Mouse (Mus musculus) spleen, postnatal 10 days (tissue): Measurements from ENCODE around the gene Fcgrt.
"Not testable (repeated sequence)": the region's sequence is repeated elsewhere in the genome, so short reads cannot be mapped to it uniquely, and the experiment has no call there.

ENCODE experiments used
- DNase-seq, 2 experiments: peaks; one replicate each; pipeline ENCODE4 v3.0.0; 2021 to 2022; ENCODE audit warnings: low spot score in 2 of 2

Fcgrt gene

GRCm38 (mm10) chr7:45110089-45110488, 6.4 kb upstream of the Fcgrt start:
- DNase-seq: not testable (repeated sequence)

DNA sequence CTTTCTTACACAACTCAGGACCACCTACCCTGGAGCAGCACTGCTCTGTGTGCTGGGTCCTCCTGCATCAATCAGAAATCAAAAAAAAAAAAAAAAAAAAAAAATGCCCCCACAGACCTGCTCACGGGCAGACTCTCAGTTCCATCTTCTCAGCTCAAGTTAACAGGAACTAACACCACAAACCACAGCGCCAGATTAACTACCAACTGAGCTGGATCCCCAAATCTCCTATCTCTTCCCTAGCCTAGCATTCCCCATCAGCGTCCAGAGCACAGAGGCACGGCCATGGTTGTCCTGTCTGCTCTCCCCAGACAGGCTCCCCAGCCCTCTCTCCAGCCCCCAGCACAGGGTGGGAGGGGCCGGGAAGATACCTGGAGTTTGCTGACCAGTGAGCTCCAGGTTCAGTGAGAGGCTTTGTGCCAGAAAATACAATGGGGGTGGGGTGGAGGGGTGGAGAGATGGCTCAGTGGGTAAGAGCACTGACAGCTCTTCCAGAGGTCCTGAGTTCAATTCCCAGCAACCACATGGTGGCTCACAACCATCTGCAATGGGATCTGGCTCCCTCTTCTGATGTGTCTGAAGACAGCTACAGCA, 3.5 kb upstream of the Fcgrt start:
- no peak for DNase-seq

DNA sequence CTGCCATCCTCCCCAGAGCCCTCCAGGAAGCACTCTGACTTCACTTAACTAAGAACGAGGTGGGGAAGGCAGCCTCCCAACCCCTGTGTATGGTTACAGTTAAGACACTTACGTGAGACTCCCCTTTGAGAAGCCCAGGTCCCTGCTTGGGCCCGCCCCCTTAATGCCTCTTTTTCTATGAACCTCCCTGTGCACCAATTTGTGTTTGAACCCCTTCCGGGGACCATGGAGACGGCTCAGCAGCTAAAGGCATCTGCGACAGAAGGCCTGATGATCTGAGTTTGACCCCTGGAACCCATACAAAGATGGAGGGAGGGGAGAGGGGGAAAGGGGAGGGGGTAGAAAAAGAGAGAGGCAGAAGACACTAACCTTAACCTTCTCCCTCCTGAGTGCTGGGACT, 2.8 kb upstream of the Fcgrt start:
- DNase-seq: no peak

- no peak for DNase-seq
These were observed 1.8 kb upstream of the Fcgrt start for GRCm38 (mm10) chr7:45105491-45105890.

GRCm38 (mm10) chr7:45104941-45105340, 1.3 kb upstream of the Fcgrt start:
- DNase-seq: no peak

DNA sequence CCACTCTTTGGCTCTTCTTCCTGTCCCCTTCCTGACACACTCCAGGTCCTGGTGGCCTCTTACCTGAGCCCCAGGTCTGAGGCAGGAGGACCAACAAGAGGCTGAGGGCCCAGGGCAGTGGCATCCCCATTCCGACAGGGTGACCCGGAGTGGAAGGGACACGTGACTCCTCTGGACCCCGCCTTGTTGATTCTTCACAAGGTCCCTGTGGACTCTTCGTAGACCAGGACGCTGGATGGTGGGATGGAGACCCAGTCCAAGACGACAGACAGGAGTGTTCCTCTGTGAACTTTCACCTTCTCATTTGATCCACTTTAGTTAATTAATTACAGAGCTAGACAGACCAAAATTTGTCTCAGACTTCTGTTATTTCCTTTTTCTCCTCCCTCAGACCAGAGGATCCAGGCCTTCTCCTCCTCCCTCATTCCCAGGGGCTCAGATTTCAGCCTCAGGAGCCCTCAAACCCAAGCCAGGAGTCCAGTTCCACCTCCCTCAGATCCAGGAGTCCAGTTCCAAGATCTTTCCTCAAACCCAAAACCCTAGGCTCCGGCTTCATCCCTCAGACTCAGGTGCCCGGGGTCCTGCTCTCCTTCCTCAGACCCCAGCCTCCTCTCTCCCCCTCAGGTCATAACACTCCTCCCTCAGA, 588 bp downstream of the Fcgrt start:
- no peak for DNase-seq

DNA sequence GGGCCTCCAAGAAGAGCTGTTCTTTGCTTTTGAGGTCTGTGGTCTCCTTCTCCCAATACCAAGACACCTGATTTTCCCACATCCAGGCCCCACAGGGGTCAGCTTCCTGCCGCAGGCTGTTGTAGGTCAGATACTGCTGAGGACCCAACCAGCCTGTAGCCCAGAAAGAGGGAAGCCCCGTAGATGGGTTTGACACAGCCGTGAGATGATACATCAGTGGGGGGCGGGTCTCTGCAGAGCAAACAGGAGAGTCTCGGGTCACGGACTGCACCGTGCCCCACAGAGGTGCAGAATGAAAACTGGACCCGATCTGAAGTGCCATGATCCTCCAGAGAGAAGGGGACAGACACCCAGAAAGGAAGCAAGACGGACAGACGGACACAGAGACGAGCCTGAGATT, 1.2 kb downstream of the Fcgrt start:
- DNase-seq: no peak

DNA sequence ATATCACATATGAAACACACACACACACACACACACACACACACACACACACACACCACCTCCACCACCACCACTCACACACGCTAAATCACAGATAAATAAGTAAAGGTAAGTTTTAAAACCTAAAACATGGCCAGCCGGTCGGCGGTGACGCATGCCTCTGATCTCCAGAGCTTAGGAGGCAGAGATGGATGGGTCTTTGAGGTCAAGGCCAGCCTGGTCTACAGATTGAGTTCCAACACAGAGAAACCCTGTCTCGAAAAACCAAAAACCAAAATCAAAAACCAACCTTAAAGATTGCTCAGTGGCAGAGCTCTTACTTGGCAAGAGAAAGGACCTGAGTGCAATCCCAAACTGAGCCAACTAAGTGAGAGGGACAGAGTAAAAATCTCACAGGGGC, 3.6 kb downstream of the Fcgrt start:
- DNase-seq: no peak

- DNase-seq: peak in 1 of 2 experiments; percentile 60
These were observed 5.0 kb downstream of the Fcgrt start for GRCm38 (mm10) chr7:45098541-45099240.

- DNase-seq: no peak
These were observed 6.2 kb downstream of the Fcgrt start for GRCm38 (mm10) chr7:45097479-45097878.

DNA sequence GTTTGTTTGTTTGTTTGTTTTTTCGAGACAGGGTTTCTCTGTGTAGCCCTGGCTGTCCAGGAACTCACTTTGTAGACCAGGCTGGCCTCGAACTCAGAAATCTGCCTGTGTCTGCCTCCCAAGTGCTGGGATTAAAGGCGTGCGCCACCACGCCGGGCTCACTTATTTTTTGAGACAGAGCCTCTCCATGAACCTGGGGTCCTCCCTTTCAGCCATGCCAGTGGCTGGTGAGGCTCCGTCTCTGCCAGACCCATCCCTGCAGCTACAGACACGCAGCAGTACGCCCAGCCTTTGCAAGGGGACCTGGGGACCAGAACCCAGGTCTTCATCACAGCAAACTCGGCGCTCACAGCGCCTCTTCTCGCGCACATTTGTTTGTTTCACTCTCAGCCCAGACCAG, 7.7 kb downstream of the Fcgrt start:
- DNase-seq: not testable (repeated sequence)

GRCm38 (mm10) chr7:45095367-45095766, 8.3 kb downstream of the Fcgrt start:
- no peak for DNase-seq

GRCm38 (mm10) chr7:45094121-45094520, 9.5 kb downstream of the Fcgrt start:
- DNase-seq: no peak

DNA sequence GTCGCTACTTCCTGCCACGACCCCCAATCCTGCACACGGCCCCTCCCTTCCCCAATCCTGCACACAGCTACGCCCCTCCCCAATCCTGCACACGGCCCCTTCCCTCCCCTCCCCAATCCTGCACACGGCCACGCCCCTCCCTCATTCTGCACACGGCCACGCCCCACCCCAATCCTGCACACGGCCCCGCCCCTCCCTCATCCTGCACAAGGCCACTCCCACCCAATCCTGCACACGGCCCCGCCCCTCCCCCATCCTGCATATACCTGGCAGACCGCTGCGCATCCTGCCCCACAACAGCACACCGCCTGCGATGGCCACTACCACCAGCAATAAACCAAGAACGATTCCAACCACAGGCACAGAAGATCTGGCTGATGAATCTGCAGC, 10.1 kb downstream of the Fcgrt start:
- no peak for DNase-seq

GRCm38 (mm10) chr7:45092828-45093515, 10.7 kb downstream of the Fcgrt start:
- DNase-seq: no peak

DNA sequence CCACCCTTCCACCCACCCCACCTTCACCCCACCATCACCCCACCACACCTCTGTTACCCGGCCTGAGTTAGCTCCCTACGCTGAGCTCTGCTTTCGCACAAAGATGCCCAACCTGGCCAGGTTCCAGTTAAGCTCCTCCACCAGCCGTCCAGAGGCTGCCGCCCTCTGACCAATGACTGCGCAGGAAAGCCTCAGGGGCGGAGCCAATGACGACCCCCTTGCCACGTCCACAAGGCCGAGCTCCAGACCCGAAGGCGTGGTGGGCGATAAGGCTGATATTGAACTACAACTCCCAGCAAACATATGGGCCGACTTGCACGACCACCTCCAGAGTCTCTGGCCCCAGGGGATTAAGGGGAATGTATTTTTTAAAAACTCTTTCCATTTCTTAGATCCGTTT, 11.6 kb downstream of the Fcgrt start, which contains the start of gene Rcn3:
Gene Rcn3 (minus strand): TSS at position 174 of the 400 bp plus-strand sequence.
- DNase-seq: peak in 1 of 2 experiments; percentile 68

- DNase-seq: no peak
These were observed 12.4 kb downstream of the Fcgrt start for GRCm38 (mm10) chr7:45091001-45091990.

DNA sequence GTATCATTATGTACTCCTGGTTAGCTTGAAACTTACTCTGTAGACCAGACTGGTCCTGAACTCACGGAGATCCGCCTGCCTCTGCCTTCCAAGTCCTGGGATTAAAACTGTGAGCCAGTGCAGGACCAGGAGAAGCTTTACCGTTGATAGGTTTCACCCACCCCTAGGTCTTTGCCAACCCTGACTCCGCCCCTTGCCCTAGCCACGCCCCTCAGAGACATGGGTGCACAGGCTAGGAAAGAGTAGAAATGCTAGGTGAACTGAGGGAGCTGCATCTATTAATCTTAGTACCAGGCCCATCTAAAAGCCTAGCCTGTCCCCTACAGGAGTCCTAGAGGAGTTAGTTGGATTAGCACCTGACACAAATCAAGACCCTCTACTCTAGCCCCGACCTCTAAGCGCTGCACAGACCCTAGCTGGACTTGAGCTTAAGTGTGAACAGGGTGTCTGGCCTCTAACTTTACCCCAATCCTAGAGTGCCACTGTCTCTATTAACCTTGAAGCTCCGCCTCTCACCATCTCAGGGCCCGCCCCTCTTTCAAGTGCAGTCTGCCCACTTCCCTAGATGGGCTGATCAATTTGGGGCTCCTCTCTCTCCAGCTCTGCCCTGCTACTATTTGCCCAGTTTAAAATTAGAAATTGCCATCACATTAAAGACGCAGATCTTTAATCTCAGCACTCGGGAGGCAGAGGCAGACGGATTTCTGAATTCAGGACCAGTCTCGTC, 13.2 kb downstream of the Fcgrt start:
- DNase-seq: peak in 1 of 2 experiments; percentile 71

DNA sequence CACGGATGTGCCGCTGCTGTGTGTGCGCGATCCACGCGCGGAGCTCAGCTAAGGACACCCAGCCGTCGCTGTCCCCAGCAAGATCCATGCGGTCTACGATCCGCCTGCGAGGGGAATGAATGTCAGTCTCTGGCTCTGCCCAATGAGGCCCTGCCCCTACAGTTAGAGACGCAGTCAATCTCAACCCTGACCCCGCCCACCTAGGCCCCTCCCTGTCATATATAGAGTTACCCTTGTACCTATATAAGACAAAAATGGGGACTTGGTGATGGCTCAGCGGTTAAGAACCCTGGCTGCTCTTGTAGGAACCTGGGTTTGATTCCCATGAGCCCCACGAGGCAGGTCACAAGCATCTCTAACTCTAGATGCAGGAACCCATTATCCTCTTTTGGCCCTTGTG, 15.1 kb downstream of the Fcgrt start:
- no peak for DNase-seq

GRCm38 (mm10) chr7:45086084-45086483, 17.6 kb downstream of the Fcgrt start:
- DNase-seq: no peak
